Mouse (Mus musculus) olfactory bulb, adult 2 months (tissue): ENCODE data around the gene Grn.

Source experiments
- CTCF ChIP-seq: fragments of 200-500 bp; IDR thresholded peaks from 2 replicates; pipeline ENCODE4 v1.5.1; 2012; ENCODE audit warnings: low read depth, mild to moderate bottlenecking, low read length, moderate library complexity; ENCODE audit not compliant: insufficient read depth
- POLR2A ChIP-seq: fragments of 200-500 bp; IDR thresholded peaks from 2 replicates; pipeline ENCODE4 v1.6.1; 2012; ENCODE audit warnings: mild to moderate bottlenecking, low read depth, low read length, moderate library complexity; ENCODE audit not compliant: insufficient read depth

DNA sequence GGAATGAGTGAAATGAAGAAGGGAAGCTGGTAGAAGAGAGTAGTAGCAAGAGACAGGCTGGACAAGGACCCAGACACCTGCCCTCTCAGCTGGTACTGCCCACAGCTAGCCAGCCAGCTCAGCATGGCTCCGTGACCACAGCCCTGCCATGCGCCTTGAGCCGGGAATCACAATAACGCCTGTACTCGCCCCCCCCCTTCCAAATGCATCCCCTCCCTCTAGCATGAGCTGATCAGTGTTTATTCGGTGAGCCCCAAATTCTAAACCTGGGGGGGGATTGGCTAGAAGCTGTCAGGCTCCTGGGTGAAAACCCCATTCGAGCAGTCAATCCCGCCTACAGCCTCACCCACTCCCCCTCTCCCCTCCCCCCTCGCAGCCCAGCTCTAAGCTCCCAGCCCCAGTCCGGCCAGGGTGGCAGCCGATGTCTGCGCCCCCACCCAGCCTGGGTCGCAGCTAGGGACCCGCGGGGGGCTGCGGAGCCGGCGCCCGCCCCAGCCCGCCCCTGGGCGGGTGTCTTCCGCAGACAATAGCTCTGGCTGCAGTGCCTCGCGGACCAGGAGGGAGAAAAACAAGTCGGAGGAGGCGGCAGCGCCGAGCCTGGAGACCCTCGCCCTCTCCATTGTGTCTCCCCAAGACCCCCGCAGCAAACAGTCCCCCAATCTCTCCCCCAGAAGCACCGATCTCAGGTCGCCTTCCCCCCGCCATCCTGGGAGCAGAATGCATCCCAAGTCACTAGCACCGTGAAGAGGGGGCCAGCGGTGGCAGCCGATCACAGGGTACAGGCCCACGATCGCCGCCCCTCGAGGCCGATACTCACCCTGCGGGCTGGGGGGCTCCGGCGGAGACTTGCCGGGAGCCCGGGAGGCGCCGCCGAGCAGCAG is 16.7 kb downstream of the Grn start:
- TF ChIP-seq CTCF: no peak
- 0 out of 2 replicates have a peak, but pooled peaks have one; percentile 16 for TF ChIP-seq POLR2A
